Mouse (Mus musculus): Measurements from ENCODE around the gene Ahsg. TPM values are rescaled to one million over a fixed set of nuclear protein-coding genes. Genes with fewer than 3 reads are reported as not detected.

The Ahsg gene
- 1 to 10 TPM; 6.1 to 8.4 (median 7.2) TPM for total RNA-seq (2022)

DNA sequence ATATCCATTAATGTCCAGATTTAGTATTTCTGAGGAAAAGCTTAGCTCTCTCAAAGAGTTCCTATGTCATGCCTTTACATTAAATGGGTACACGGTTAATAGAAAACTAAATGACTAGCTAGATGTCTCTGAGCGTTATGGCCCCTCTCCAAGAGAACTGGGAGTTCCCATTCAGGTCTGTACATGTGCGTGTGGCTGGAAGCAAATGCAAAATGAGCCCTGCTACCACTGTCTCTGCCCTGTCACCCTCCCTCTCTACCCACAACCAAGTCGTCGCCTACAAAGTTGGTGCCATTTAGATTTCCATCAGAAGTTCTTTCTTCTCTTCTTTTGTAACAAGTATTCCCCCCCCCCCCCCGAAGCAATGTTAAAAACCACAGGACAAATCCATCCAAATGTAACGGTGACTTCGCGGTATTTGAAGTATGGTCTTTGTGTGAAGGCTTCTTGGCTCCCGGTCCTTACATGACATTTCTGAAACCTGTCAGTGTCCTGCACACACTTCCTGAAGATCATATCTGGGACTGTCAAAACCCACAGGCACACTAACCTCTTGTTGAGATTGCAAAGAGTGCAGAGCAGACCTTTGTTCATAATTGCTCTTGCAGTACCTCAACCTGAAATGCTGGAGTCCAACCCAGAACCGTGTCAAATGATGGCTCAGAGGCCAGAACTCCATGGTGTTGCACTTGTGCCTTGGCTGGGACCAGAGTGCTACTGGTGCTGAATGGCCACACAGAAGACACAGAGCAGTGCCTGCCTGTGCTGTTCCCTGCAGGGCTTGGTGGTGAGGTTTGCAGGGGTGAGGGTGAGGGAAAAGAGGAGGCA lies at the start of gene Ahsg:
Gene Ahsg, plus strand, starts transcription at position 595 of the 828 bp plus-strand sequence.
- no peak for DNase-seq

DNA sequence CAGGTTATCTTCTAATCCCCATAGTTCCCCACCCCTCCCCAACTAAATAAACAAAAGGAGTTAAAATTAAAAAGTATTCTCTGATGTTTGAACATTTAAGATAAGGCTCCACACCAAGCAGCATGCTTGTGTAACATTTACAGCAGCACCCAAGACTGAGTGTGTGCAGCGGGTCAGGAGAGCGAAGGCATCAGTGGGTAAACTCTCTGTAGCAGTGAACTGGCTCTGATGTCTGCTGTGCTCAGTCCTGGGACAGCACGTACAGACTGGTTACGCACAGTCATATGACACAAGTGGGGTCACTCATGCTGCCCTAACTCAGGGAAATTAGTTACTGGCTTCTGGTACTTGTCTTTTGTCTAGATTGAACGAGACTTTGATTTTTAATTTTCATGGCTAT lies 48.2 kb upstream of the Ahsg start:
- DNase-seq, result no peak

- peak; percentile 72 for DNase-seq
These were observed 46.8 kb upstream of the Ahsg start for GRCm38 (mm10) chr16:22844061-22844801.

GRCm38 (mm10) chr16:22844834-22845233 lies 46.2 kb upstream of the Ahsg start:
- no peak for DNase-seq

- DNase-seq, result no peak
These were observed 45.6 kb upstream of the Ahsg start for GRCm38 (mm10) chr16:22845481-22845880.

DNA sequence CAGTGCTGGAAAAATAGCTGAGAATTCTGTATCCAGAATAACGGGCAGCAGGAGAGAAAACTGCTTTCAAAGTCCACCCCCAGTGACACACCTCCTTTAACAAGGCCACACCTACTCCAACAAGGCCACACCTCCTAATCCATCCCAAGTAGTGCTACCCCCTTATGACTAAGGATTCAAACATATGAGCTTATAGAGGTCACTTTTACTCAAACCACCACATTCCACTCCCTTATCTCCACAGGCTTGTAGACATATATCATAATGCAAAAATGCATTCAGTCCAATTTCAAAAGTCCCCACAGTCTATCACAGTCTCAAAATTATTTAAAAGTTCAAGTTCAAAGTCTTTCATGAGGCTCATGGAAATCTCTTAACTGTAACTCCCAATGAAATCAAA lies 43.4 kb upstream of the Ahsg start:
- no peak for DNase-seq

- DNase-seq, result no peak
These were observed 42.7 kb upstream of the Ahsg start for GRCm38 (mm10) chr16:22848331-22848730.

GRCm38 (mm10) chr16:22852709-22853108 lies 38.4 kb upstream of the Ahsg start:
- DNase-seq, result no peak

DNA sequence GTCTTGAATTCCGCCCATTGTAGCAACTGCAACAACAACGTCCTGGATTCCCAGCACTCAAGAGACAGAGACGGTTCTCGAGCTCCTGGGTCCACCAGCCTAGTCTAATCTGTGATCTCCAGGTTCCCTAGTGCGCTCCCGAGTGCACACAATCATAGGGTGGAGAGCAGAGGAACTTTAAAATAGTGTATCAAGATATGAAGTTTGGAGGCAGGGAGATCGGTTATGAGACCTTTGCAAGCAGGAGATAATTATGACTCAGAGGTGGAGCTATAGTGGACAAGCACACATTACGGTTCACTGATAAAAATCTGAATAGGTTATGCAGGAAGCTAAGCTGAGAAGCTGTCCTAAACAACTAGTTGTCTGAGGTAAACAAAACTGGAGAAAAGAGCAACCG lies 34.3 kb upstream of the Ahsg start:
- DNase-seq, result no peak

DNA sequence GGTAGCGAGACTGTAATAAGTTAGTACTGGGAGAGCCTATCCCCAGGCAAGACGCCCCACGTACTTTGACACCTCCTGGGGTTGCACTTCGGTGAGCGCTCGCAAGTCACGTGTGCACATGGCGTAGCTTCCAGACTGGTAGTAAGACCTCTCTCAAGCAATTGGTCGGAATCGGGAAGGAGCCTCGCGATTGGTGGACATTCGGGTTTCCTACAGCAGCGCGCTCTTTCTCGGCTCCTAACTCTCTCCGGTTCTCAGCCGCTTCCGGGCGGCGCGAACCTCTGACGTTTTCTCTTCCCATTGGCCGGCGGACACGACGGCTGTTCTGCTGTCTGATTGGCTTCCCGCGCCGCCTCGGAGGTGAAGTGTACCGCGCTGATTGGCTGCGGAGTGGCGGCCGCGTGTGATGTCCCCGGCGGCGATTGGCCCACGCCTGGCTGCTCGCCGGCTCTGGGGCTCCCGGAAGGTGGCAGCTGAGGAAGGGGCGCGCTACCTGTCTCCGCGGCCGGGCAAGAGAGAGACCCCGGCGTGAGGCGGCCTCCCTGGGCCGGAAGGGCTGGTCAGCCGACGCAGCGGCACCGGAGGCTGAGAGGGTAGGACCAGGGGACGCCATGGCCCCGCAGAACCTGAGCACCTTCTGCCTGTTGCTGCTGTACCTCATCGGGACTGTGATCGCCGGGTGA lies 33.5 kb upstream of the Ahsg start, which contains the start of the genes Tbccd1 and Dnajb11:
Gene Tbccd1, minus strand, starts transcription at position 239 of the 683 bp plus-strand sequence.
Gene Dnajb11, plus strand, starts transcription at position 415 of the 683 bp plus-strand sequence.
- peak; percentile 99 for DNase-seq

DNA sequence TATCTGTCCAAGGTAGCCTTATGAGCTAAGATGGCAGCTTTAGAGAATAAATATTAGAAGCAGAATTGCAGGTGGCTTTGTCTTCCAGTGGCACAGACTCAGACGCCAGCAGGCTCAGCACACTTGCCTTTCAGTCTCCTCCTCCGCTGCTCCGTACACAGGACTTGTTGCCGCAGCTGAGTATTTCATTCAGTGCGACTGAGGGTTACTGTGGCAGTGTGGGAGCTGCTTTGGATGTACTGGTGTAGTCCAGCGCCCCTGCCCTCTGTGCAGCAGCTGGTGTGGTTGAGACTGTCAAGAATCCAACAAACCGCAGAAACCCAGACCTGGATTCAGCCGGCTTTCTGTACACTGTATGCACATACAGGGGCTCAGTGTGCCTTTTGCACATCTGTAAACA lies 18.7 kb upstream of the Ahsg start:
- DNase-seq, result no peak

GRCm38 (mm10) chr16:22873369-22873768 lies 17.7 kb upstream of the Ahsg start:
- DNase-seq, result no peak

DNA sequence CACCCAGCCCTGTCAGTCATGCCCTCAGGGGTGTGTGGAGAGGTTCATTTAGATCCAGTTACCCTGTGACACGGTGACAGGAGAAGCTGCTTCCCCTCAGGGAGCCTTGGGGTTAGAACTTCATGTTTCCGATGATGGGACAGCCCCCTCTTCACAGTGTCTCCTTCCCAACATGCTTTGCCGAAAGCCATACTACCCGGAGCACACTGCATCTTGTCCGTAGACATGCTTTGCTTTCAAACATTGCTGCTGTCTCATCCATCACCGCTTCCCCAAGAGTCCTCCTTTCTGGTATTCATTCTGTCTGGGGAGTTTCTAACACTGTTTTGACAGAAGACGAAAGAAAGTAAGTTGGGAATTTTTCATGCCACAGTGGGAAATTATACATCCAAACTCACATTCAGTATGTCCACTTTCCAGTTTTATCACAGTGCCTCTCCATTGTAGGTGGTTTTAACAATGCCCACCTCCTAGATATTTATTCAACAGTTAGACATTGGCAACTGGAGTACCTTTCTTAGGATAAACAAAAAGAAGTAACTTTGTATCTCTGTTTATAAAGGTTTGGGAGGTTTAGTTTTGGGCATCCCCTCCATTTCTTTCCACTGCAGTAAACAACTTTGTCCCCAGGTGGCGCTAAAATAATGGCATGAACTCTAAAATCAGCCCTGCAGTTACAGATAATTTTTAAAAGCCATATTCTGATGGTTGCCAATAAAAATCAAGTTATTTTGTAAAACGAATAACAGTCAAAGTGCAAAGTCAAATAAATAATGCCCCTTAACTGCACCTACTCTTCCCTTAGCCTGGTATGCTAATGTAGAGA lies 14.6 kb upstream of the Ahsg start:
- no peak for DNase-seq

- no peak for DNase-seq
These were observed 13.3 kb upstream of the Ahsg start for GRCm38 (mm10) chr16:22877660-22878390.

- no peak for DNase-seq
These were observed 12.4 kb upstream of the Ahsg start for GRCm38 (mm10) chr16:22878716-22879115.

DNA sequence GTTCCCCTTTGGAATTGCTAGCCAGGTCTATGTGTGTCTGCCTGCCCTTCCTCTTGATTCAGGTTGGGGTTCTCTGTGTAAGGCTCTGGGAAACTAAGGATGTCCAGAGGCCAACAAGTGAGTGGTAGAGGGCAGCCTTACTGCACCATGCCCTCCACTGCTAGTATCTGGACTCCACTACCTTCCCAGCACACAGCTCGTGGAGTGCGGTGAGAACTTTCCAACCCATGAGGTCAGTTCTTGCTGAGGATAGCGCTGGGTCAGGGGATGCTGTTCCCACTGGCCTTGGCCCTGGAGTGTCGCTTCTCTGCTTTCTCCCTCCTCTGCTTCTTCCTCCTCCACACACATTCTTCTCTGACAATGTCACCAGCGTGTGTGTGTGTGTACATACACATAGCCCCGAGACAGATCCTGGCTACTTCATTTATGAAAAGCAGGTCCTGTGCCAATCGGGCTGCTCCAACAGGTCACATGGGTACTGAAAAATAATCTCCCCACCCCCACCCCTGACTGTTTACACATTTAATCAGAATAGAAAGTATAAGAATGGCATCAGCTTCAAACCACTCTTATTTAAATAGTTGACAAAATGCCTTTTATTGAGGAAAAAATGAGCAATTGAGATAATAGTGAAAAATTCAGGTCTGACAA lies 11.0 kb upstream of the Ahsg start:
- DNase-seq, result no peak

DNA sequence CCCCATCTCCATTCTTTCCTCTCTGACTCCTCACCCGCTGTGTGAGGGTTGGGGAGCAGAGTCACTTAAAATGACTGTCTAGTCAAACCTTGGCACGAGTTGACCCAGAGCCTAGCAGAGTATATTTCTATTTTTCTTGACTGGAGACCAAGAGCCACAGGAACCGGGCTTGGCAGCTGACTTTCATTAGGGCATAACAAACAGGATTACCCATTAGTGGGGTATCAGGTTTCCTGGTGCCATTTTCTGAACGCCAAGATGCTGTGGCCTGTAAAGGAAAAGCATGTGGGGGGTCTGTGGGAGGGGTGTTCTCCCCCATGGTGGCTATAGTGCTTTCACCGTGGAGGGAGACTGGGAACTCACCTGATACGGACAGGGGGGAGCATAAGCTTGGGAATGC lies 10.2 kb upstream of the Ahsg start:
- DNase-seq, result no peak

- peak; percentile 43 for DNase-seq
These were observed 9.6 kb upstream of the Ahsg start for GRCm38 (mm10) chr16:22881487-22881886.

GRCm38 (mm10) chr16:22883441-22883840 lies 7.6 kb upstream of the Ahsg start:
- DNase-seq, result no peak

- no peak for DNase-seq
These were observed 5.7 kb upstream of the Ahsg start for GRCm38 (mm10) chr16:22885356-22885755.

- peak; percentile 72 for DNase-seq
These were observed 4.4 kb upstream of the Ahsg start for GRCm38 (mm10) chr16:22886726-22887125.

Data from adrenal gland, adult 8-10 months (tissue).